Mouse (Mus musculus) lung, postnatal 0 days (tissue): ENCODE results near the gene Extl2.

ENCODE experiments used
- CTCF ChIP-seq: IDR thresholded peaks from 2 replicates; pipeline ENCODE4 v1.5.1; 2016; ENCODE audit warnings: antibody characterized with exemption, mild to moderate bottlenecking
- EP300 ChIP-seq: IDR thresholded peaks from 2 replicates; pipeline ENCODE4 v1.6.1; 2016; ENCODE audit warnings: antibody characterized with exemption, mild to moderate bottlenecking, control low read depth

DNA sequence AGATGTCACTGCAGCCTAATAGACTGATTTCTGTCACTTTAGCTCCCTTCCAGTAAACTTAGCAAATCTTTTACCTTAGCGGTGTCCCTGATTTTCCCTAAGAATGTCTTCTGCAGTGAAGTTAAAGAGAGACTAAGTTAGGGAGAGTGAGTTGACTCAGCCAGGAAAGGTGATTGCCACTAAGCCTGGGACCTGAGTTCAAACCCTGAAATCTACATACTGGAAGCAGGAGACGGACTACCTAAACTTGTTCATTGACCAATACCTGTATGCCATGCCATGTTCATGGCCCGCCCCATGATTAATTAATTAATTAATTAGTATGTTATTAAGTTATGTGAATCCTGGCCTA, 26.6 kb downstream of the Extl2 start:
- TF ChIP-seq CTCF = peak; percentile 78
- no peak for TF ChIP-seq EP300
